Mouse (Mus musculus) megakaryocyte, embryonic 14.5 days (primary cell): ENCODE measurements around the gene Etv4.

Experiments used
- FLI1 ChIP-seq: IDR thresholded peaks from 2 replicates; pipeline ENCODE4 v1.6.1; 2012; ENCODE audit warnings: low read length, inconsistent platforms, mixed read lengths
- GATA1 ChIP-seq: IDR thresholded peaks from 3 replicates; pipeline ENCODE4 v1.6.1; 2012; ENCODE audit warnings: mixed read lengths, low read length, inconsistent platforms, borderline replicate concordance

- TF ChIP-seq GATA1 (no peak), FLI1 (no peak)
These were observed 38.0 kb upstream of the Etv4 start for GRCm38 (mm10) chr11:101823210-101823609.
